Mouse (Mus musculus) midbrain, postnatal 0 days (tissue): ENCODE data around the gene 1700020N01Rik. TPM values are rescaled to one million over a fixed set of nuclear protein-coding genes. Genes with fewer than 3 reads are reported as not detected.

Source experiments
- ATAC-seq: fragments of 200-750 bp; cut with Nextera tagmentation; 2 replicates; pipeline ENCODE4 v1.8.0; 2017; ENCODE audit warnings: moderate number of reproducible peaks, mild to moderate bottlenecking, moderate TSS enrichment, moderate library complexity; ENCODE audit not compliant: low FRiP score
- DNase-seq: peaks from one replicate; pipeline ENCODE4 v3.0.0-alpha.2; 2015; ENCODE audit warnings: low spot score
- H3K27ac ChIP-seq: fragments of 300-500 bp; sonication (generic); 2 replicates; pipeline ENCODE4 v1.5.1; 2014; ENCODE audit warnings: low read depth, mild to moderate bottlenecking, low read length, mixed read lengths
- H3K27me3 ChIP-seq: fragments of 300-500 bp; sonication (generic); 2 replicates; pipeline ENCODE4 v1.6.1; 2014; ENCODE audit warnings: low read length, control low read depth, mixed read lengths; ENCODE audit not compliant: insufficient read depth
- H3K36me3 ChIP-seq: fragments of 300-500 bp; sonication (generic); 2 replicates; pipeline ENCODE4 v1.6.1; 2014; ENCODE audit warnings: low read length, control low read depth, mixed read lengths; ENCODE audit not compliant: insufficient read depth
- H3K4me1 ChIP-seq: fragments of 300-500 bp; sonication (generic); 2 replicates; pipeline ENCODE4 v1.6.1; 2014; ENCODE audit warnings: mild to moderate bottlenecking, control low read depth, antibody characterized with exemption, low read length, mixed read lengths; ENCODE audit not compliant: insufficient read depth
- H3K4me2 ChIP-seq: fragments of 300-500 bp; sonication (generic); 2 replicates; pipeline ENCODE4 v1.6.1; 2014; ENCODE audit warnings: low read depth, mild to moderate bottlenecking, low read length, mixed read lengths; ENCODE audit not compliant: poor library complexity, severe bottlenecking
- H3K4me3 ChIP-seq: fragments of 300-500 bp; sonication (generic); 2 replicates; pipeline ENCODE4 v1.5.1; 2014; ENCODE audit warnings: low read depth, mild to moderate bottlenecking, low read length, moderate library complexity
- H3K9ac ChIP-seq: fragments of 300-500 bp; sonication (generic); replicated peaks from 2 replicates; pipeline ENCODE4 v1.6.1; 2014; ENCODE audit warnings: mild to moderate bottlenecking, low read length, moderate library complexity, mixed read lengths; ENCODE audit not compliant: poor library complexity, severe bottlenecking
- H3K9me3 ChIP-seq: fragments of 300-500 bp; sonication (generic); 2 replicates; pipeline ENCODE4 v1.6.1; 2016; ENCODE audit warnings: low read length, control low read depth
- CTCF ChIP-seq: IDR thresholded peaks from 2 replicates; pipeline ENCODE4 v1.5.1; 2016; ENCODE audit warnings: antibody characterized with exemption, mild to moderate bottlenecking
- WGBS: fragments of 180-500 bp; shearing (Covaris S2); extraction: QIAGEN DNeasy Blood & Tissue Kit; methylation state at CpG from one replicate; pipeline ENCODE4 v1.1.7; 2014; 5-methylcytosine and 5-hydroxymethylcytosine counted together
- polyA plus RNA-seq: library from polyadenylated mRNA; unstranded; fragments of >200 nt; fragmentation: Nextera tagmentation; extraction: Ambion mirVana; gene quantifications from 2 replicates; pipeline ENCODE4 v1.2.1, GENCODE M21; 2015
- total RNA-seq: library from RNA; depleted of rRNA; stranded (reverse); fragments of >200 nt; gene quantifications from 2 replicates; pipeline ENCODE4 v1.2.3, GENCODE M21; 2014; rRNA removed

The 1700020N01Rik gene
- total RNA-seq (not detected in 2 replicates), polyA plus RNA-seq (not detected in 2 replicates)

DNA sequence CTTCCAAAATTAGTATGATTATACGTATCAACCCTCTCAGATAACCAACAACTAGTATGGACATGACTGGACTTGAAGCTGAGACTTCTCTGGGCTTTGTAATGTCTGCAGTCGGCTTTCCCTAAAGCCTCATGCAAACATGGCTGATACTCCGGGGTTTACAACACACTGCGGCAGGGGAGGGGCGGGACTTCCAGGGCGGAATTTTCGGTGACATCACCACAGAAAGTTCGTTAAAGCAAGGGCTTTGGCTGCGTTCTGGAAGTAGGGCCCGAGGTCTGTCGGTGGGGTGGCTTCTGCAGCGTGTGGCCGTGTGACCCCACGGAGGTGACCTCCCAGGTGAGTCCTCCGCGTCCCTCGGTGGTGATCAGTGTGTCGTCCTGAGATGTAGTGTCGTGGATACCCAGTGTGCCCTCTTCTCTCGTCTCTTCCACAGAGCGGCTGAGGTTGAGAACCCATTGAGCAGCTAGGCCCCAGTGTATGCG lies at the start of gene 1700020N01Rik:
Gene 1700020N01Rik, plus strand, starts transcription at position 250 of the 485 bp plus-strand sequence.
- Histone ChIP-seq H3K9ac (no peak within 1 kb of the TSS), H3K36me3 (no peaks in the 10 kb centered on the region), H3K27me3 (no peaks in the 10 kb centered on the region), H3K4me3 (no peak within 1 kb of the TSS), H3K27ac (no peak within 1 kb of the TSS), H3K9me3 (no peaks in the 10 kb centered on the region), H3K4me2 (no peak within 1 kb of the TSS), H3K4me1 (no peaks in the 10 kb centered on the region)
- DNase-seq = no peak
- no peak for ATAC-seq
- WGBS = 96% methylated on average over 22 of the region's 22 CpGs
- TF ChIP-seq CTCF = no peak

DNA sequence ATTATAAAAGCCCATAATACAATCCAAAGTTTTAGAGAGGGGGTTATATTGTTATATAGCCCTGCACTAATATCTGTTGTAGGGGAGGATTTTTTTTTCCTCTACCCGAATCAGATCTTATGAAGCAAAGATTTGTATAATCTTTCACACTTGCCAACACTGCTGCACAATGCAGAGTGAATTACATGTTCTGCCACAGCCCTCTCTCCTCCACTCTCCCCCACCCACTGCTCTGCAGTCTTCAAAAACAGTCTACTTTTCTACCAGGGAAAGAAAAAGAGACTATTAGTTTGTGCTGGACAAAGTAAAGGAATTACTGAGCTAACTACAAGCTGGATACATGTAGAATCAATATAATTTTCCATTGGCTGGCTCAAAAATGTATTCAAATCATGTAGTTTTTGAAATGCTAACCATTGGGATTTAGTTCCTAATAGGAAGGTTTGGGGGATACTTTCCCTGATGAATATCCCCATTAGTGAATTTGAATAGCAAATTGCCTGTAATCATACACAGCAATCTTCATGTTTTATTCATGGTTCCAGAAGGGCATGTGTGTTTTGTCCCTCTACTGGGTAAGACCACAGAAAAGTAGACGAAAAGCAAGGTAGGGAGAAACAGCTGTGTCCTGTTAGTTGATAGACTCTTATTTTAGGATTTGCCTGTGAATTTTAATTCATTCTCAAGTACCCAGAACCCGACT lies 49.2 kb upstream of the 1700020N01Rik start:
- WGBS = 47% methylated on average over 3 of the region's 3 CpGs
- Histone ChIP-seq H3K27me3 (no peaks in the 10 kb centered on the region), H3K9me3 (no peaks in the 10 kb centered on the region), H3K36me3 (no peaks in the 10 kb centered on the region), H3K27ac (no peak overlapping the region), H3K4me3 (no peak overlapping the region), H3K4me1 (no peaks in the 10 kb centered on the region), H3K9ac (no peak overlapping the region), H3K4me2 (no peak overlapping the region)
- ATAC-seq = no peak
- DNase-seq = no peak
- no peak for TF ChIP-seq CTCF

DNA sequence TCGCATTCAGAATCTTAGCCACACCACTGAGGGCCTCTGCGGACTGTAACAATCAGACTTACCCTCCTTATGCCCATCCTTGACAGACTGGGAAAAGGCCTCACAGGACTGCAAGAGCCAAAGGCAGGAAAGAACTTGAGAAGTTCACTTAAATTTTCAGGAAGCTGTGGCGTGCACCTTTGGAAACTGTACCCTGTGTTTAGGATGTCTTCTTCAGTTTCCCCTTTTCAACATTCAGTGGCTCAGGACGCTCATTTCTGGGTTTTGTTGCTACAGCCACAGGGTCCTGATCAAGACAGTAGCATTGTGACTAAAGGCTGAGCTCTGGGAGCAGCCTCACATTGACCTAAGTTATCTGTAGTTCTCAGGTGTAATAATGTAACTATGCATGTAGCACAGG lies 48.2 kb upstream of the 1700020N01Rik start:
- H3K27me3 ChIP-seq = no peaks in the 10 kb centered on the region
- ATAC-seq (no peak), DNase-seq (no peak)
- H3K9me3 ChIP-seq = no peaks in the 10 kb centered on the region
- H3K36me3 ChIP-seq = no peaks in the 10 kb centered on the region
- no peak overlapping the region for H3K4me2 ChIP-seq
- no peak overlapping the region for H3K9ac ChIP-seq
- WGBS = 89% methylated on average over 4 of the region's 4 CpGs
- H3K27ac ChIP-seq = no peak overlapping the region
- H3K4me3 ChIP-seq = no peak overlapping the region
- H3K4me1 ChIP-seq = no peaks in the 10 kb centered on the region
- no peak for TF ChIP-seq CTCF

DNA sequence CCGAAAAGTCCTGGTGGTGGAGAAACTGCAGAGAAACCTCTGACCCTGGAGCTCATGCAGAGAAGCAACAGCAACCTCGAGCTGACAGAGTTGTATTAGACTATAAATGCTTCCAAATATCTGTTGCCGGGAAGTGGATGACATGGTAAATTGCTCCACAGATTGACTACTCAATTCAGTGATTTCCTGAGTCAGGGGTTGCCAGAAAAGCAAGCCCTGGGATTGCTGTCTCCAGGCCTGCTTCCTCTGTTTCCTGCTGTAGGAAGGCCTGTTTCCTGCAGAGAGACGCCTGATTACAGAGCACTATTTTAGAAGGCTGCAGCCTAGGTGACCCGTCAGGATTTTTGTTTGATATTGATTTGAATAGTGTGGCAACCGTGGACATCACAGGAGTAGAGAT lies 47.5 kb upstream of the 1700020N01Rik start:
- H3K36me3 ChIP-seq = no peaks in the 10 kb centered on the region
- no peak overlapping the region for H3K4me3 ChIP-seq
- ATAC-seq (no peak), DNase-seq (no peak)
- no peak overlapping the region for H3K4me2 ChIP-seq
- H3K27me3 ChIP-seq = no peaks in the 10 kb centered on the region
- H3K4me1 ChIP-seq = no peaks in the 10 kb centered on the region
- H3K9me3 ChIP-seq = no peaks in the 10 kb centered on the region
- 25% methylated on average over 6 of the region's 6 CpGs for WGBS
- TF ChIP-seq CTCF = no peak
- H3K27ac ChIP-seq = no peak overlapping the region
- no peak overlapping the region for H3K9ac ChIP-seq

DNA sequence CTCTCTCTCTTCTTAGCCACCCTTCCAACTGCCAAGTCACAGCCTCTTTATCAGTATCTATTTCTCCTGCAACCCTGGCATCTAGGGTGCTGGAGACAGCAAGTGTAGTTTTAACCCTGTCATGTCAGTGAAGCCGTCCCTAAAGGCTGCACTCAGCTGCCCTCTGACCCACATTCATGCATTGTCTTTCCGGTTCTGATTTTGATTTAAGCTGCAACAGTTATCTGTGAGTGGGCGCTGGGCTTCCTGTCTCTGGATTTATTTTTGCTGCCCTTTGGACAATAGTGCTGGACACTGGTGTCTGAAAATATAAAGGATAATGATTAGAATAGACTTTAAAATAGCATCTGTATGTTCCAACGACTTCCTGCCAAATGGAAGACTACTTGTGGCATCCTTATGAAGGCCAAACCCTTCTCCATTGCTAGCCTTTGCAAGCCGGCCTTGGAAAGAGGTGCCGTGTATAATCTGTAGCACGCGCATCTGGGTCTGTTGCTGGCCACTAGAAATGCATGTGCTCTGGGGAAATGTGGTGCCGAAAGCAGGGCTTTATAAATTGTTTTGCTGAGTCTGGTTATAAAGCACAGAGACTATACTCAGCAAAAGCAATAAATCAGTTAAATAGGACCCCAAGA lies 44.0 kb upstream of the 1700020N01Rik start:
- Histone ChIP-seq H3K4me1 (no peaks in the 10 kb centered on the region), H3K4me3 (no peak overlapping the region), H3K27ac (no peak overlapping the region), H3K36me3 (no peaks in the 10 kb centered on the region), H3K4me2 (no peak overlapping the region), H3K9ac (no peak overlapping the region), H3K27me3 (no peaks in the 10 kb centered on the region), H3K9me3 (no peaks in the 10 kb centered on the region)
- DNase-seq = no peak
- no peak for TF ChIP-seq CTCF
- ATAC-seq = no peak
- WGBS = 79% methylated on average over 9 of the region's 9 CpGs

DNA sequence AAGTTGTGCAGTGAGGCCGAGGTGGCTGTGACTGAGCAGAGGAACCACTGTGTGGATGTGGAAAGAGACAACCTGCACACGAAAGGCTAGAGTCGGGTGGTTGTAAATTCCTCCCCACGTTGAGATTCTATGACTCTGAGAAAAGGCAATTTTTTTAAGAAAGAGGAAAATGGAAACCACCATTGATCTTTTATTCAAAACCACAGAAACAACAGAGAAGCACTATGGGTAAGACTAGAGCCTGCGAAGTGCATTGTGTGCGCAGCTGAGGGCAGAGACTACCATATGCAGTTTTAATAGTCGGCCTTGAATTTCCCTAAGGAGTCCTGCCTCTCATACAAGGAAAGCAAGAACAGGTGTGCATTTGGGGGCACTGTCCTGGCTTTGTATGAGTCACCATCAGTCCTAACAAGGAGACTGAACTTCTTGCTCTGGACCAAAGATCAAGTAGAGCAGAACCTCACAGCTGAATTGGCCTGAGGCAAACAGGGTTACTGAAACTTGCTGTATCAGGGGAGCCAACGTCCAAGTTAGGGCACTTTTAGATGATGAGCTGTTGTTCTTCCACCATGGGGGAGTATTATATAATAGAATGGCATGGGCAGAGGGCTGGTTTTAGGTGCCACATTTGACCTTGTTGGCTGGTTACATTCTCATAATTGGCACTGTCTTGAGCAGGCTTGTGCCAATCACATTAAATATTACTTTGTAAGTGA lies 39.8 kb upstream of the 1700020N01Rik start:
- no peak for DNase-seq
- H3K4me3 ChIP-seq = no peak overlapping the region
- no peak overlapping the region for H3K4me2 ChIP-seq
- no peak for TF ChIP-seq CTCF
- 88% methylated on average over 8 of the region's 8 CpGs for WGBS
- no peak overlapping the region for H3K27ac ChIP-seq
- no peaks in the 10 kb centered on the region for H3K36me3 ChIP-seq
- no peak overlapping the region for H3K9ac ChIP-seq
- no peaks in the 10 kb centered on the region for H3K9me3 ChIP-seq
- H3K4me1 ChIP-seq = no peaks in the 10 kb centered on the region
- H3K27me3 ChIP-seq = no peaks in the 10 kb centered on the region
- ATAC-seq = no peak
